Mouse (Mus musculus) erythroblast, embryonic 14.5 days (primary cell): ENCODE data around the gene Tmem160. TPM values are rescaled to one million over a fixed set of nuclear protein-coding genes. Genes with fewer than 3 reads are reported as not detected.
A peak's percentile ranks its signal among the peaks of the same experiment; 100 is the strongest.

Experiments used
- H3K27me3 ChIP-seq: 2 replicates; pipeline ENCODE4 v1.6.1; 2012; ENCODE audit warnings: inconsistent platforms; ENCODE audit not compliant: control insufficient read depth
- H3K36me3 ChIP-seq: 2 replicates; pipeline ENCODE4 v1.6.1; 2012; ENCODE audit warnings: mild to moderate bottlenecking, inconsistent platforms; ENCODE audit not compliant: control insufficient read depth
- H3K4me1 ChIP-seq: 2 replicates; pipeline ENCODE4 v1.6.1; 2012; ENCODE audit warnings: inconsistent platforms; ENCODE audit not compliant: control insufficient read depth
- H3K4me3 ChIP-seq: replicated peaks from 2 replicates; pipeline ENCODE3; 2012; ENCODE audit warnings: moderate library complexity, mild to moderate bottlenecking, inconsistent platforms
- H3K9me3 ChIP-seq: 2 replicates; pipeline ENCODE4 v1.6.1; 2012; ENCODE audit warnings: low read length, inconsistent platforms, mixed read lengths; ENCODE audit not compliant: control insufficient read depth
- GATA1 ChIP-seq: IDR thresholded peaks from 2 replicates; pipeline ENCODE4 v1.6.1; 2012; ENCODE audit warnings: low read length, inconsistent platforms, mixed read lengths
- TAL1 ChIP-seq: IDR thresholded peaks from 3 replicates; pipeline ENCODE4 v1.6.1; 2012; ENCODE audit warnings: low read length, inconsistent platforms, mixed read lengths
- polyA plus RNA-seq: library from polyadenylated mRNA; stranded (reverse); fragments of >175 nt; gene quantifications from 2 replicates; pipeline ENCODE4 v1.2.3, GENCODE M21; 2012

The Tmem160 gene
- polyA plus RNA-seq, 1 experiment: 15.4 TPM

DNA sequence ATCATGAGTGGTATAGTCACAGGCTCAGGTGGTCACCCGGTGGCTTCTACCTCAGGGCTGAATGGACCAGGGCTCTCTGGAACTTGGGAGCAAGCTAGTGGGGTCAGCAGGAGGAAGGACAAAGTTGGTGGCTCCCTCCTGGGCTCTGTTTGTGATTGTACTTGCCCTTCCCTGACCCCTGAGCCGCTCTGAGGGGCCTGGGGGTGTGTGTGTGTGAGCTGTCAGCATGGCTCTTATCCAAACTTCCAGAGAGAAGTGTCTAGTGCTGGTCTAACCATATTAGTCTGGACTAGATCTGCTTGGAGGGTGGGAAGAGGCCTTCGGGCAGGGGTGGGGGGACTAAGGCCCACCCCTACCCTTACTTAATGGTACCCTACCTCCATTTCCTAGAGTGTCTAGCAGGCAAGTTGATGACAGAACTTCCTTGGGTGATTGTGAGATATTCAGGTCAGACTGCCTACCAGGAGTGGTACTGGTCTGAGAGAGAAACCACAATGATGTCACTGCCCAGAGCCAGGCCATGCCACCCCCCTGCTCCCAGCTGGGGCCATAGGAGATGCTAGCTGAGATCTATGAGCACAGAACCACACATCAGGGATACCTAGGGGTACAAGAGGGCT, 19.1 kb upstream of the Tmem160 start:
- Histone ChIP-seq H3K27me3 (no peaks in the 10 kb centered on the region), H3K4me1 (peaks cover 3% of the 10 kb centered on the region), H3K4me3 (no peak overlapping the region), H3K9me3 (no peaks in the 10 kb centered on the region), H3K36me3 (peaks cover 95% of the 10 kb centered on the region)
- TF ChIP-seq TAL1 (no peak), GATA1 (no peak)

DNA sequence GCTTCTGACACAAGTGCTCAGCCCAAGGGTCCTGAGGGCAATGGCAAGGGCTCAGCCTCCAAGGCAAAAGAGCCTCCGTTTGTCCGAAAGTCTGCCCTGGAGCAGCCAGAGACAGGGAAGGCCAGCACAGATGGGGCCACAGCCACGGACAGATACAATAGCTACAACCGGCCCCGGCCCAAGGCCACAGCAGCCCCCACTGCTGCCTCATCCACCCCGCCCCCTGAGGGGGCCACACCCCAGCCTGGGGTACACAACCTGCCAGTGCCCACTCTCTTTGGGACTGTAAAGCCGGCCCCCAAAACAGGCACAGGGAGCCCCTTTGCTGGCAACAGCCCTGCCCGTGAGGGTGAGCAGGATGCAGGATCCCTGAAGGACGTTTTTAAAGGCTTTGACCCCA, 17.5 kb upstream of the Tmem160 start:
- Histone ChIP-seq H3K4me3 (no peak overlapping the region), H3K36me3 (peaks cover 79% of the 10 kb centered on the region), H3K9me3 (no peaks in the 10 kb centered on the region), H3K27me3 (no peaks in the 10 kb centered on the region), H3K4me1 (peaks cover 3% of the 10 kb centered on the region)
- TF ChIP-seq GATA1 (no peak), TAL1 (no peak)

DNA sequence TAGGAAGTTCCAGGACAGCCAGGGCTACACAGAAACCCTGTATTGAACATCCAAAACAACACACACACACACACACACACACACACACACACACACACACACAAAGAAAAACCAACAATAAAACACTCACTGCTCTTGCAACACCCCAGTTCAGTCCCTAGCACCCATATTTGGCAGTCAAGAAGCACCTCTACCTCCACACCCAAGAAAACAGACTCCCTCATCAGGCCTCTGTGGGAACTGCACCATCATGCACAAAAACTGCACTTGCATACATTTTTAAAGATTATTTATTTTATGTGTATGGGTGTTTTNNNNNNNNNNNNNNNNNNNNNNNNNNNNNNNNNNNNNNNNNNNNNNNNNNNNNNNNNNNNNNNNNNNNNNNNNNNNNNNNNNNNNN, 11.3 kb upstream of the Tmem160 start:
- Histone ChIP-seq H3K36me3 (peaks cover 18% of the 10 kb centered on the region), H3K27me3 (0 out of 2 replicates have a peak, but pooled peaks cover 5% of the 10 kb centered on the region), H3K4me1 (no peaks in the 10 kb centered on the region), H3K4me3 (no peak overlapping the region), H3K9me3 (no peaks in the 10 kb centered on the region)
- no peak for TF ChIP-seq GATA1
- no peak for TF ChIP-seq TAL1

DNA sequence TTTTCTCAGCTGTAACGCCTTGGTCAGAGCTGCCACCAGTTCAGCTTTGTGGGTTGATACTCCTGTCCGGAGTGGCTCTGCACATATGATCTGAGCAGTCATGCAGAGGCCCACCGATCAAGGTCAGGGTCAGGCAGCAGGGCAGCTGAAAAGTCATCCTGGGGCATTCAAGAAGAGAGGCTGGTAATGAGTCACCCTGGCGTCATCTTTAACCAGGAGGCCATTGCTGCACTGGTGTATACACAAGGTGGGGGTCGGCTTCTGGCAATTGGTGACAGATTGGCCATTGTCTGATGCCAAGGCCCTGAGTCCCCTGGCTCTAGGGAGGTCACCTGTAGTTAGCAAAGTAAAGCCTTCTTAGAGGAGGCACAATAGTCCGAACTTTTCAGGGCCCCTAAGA, 923 bp upstream of the Tmem160 start:
- H3K9me3 ChIP-seq: no peaks in the 10 kb centered on the region
- TF ChIP-seq TAL1: no peak
- TF ChIP-seq GATA1: no peak

DNA sequence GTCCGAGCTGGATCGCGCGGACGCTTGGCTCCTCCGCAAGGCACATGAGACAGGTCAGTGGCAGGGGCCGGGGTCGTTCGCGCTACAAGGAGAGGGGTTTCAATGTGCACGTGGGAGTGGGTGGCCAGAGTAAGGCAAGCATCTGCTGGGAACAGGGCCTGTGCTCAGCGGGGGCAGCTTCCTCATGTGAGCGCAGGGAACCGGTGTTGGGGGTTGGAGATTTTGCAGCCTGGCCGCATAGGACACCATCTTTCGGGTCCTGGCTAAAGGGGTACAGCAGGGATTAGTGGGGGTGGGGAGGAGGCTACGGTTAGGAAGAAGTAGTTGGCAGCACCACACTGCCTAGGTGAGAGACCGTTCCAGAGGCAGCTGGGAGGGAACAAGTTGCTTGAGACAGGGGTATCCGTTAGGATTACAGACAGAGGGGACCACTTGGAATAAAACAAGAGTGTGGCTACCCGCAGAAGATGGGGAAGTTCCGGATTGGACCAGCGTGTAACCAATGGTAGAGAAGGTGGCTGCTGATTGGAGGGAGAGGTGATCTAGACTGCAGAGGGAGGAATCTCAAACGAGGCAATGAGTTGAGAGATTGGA, 636 bp downstream of the Tmem160 start:
- H3K9me3 ChIP-seq: no peaks in the 10 kb centered on the region
- no peaks in the 10 kb centered on the region for H3K27me3 ChIP-seq
- H3K4me1 ChIP-seq: peaks cover 31% of the 10 kb centered on the region
- TF ChIP-seq GATA1 (no peak), TAL1 (no peak)
- peak overlapping the region; percentile 76 for H3K4me3 ChIP-seq
- peaks cover 11% of the 10 kb centered on the region for H3K36me3 ChIP-seq

More for the DNA sequence above, 923 bp upstream of the Tmem160 start:
- no peaks in the 10 kb centered on the region for H3K27me3 ChIP-seq
- H3K36me3 ChIP-seq: peaks cover 11% of the 10 kb centered on the region
- peaks cover 31% of the 10 kb centered on the region for H3K4me1 ChIP-seq
- no peak overlapping the region for H3K4me3 ChIP-seq

DNA sequence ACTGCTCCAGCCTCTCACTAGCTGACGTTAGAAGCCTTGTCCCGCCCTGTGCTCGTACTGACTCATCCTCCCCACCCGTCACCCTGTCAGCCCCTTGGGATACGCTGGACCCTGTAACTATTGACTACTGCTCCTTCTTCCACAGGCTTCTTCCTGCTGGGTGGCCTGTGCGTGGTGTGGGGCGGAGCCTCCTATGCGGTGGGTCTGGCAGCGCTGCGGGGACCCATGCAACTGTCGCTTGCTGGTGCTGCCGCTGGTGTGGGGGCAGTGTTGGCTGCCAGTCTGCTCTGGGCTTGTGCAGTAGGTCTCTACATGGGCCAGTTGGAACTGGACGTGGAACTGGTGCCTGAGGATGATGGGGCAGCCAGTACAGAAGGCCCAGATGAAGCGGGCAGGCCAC, 2.4 kb downstream of the Tmem160 start:
- no peak overlapping the region for H3K4me3 ChIP-seq
- peaks cover 31% of the 10 kb centered on the region for H3K4me1 ChIP-seq
- H3K36me3 ChIP-seq: peaks cover 11% of the 10 kb centered on the region

DNA sequence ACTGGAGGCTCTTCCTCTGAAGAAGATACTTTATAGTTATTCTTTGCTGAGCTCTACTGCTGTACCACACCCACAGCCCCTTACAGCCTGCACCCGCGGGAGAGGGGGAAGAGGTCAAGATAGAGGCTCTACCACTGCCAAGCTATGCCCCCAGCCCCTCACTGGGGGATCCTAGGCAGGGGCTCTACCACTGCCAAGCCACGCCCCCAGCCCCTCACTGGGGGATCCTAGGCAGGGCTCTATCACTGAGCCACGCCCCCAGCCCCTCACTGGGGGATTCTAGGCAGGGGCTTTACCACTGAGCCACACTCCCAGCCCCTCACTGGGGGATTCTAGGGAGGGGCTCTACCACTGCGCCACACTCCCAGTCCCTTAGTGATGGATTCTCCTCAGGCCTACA, 3.7 kb downstream of the Tmem160 start:
- TF ChIP-seq GATA1 (no peak), TAL1 (no peak)

More for the DNA sequence above, 2.4 kb downstream of the Tmem160 start:
- TF ChIP-seq TAL1 (no peak), GATA1 (no peak)
- no peaks in the 10 kb centered on the region for H3K27me3 ChIP-seq
- H3K9me3 ChIP-seq: no peaks in the 10 kb centered on the region

DNA sequence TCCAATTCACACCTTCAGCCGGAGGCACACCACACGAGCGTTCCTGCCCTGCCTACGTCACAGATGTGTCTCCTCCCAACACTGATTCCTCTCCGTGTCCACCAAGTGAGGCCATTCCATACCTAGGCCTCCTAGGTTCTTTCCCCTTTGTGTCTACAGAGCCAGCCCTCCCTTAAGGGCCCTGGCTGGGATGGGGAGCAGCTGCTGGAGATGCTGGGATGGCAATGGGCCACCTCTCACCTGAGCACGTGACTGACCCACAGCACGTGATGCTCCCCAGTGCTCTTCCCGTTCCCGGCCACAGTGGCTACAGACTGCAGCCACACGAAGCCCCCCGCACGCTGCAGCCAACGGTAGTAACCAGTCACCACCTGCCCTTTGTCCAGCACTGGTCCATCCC, 8.0 kb downstream of the Tmem160 start:
- H3K9me3 ChIP-seq: no peaks in the 10 kb centered on the region
- no peak for TF ChIP-seq TAL1
- TF ChIP-seq GATA1: no peak
- H3K4me1 ChIP-seq: peaks cover 2% of the 10 kb centered on the region; the same call in 1 of the 2 replicates
- no peak overlapping the region for H3K4me3 ChIP-seq
- peaks cover 32% of the 10 kb centered on the region for H3K27me3 ChIP-seq
- H3K36me3 ChIP-seq: peaks cover 6% of the 10 kb centered on the region

More for the DNA sequence above, 3.7 kb downstream of the Tmem160 start:
- no peak overlapping the region for H3K4me3 ChIP-seq
- H3K9me3 ChIP-seq: no peaks in the 10 kb centered on the region
- peaks cover 31% of the 10 kb centered on the region for H3K4me1 ChIP-seq
- peaks cover 9% of the 10 kb centered on the region for H3K27me3 ChIP-seq
- peaks cover 11% of the 10 kb centered on the region for H3K36me3 ChIP-seq

DNA sequence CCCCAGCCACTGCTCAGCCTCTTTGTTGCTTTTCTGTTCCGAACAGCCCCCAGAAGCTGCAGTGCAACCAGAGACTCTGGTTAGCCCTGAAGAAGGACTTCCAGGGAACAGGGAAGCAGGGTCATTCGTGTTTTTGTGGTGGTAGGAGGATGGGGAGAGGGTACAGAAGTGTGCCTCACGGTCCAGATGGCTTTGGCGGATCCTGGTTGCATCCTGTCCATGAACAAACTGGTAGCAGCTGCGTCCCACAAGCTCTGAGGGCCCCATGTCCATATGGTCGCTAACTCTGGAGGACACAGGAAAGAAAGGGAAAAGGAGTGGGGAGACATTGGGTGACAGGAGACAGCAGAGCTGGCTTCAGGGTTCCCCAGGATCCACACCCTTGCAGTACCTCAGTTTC, 8.6 kb downstream of the Tmem160 start:
- TF ChIP-seq GATA1 (no peak), TAL1 (no peak)

More for the DNA sequence above, 8.6 kb downstream of the Tmem160 start:
- no peaks in the 10 kb centered on the region; the same call in 1 of the 2 replicates for H3K36me3 ChIP-seq
- no peak overlapping the region for H3K4me3 ChIP-seq
- peaks cover 2% of the 10 kb centered on the region; the same call in 1 of the 2 replicates for H3K4me1 ChIP-seq
- H3K9me3 ChIP-seq: no peaks in the 10 kb centered on the region
- H3K27me3 ChIP-seq: peaks cover 32% of the 10 kb centered on the region
